Mouse (Mus musculus) embryonic fibroblast, embryonic 13.5 days (primary cell): ENCODE data around the gene Tceal9. TPM values are rescaled to one million over a fixed set of nuclear protein-coding genes. Genes with fewer than 3 reads are reported as not detected.
"Not testable (repeated sequence)": the region's sequence is repeated elsewhere in the genome, so short reads cannot be mapped to it uniquely, and the experiment has no call there.

ENCODE experiments used
- H3K27ac ChIP-seq: 2 replicates; pipeline ENCODE4 v1.5.1; 2012; ENCODE audit warnings: low read length, control low read depth, inconsistent platforms; ENCODE audit not compliant: insufficient read depth
- H3K4me1 ChIP-seq: 2 replicates; pipeline ENCODE4 v1.6.1; 2011; ENCODE audit warnings: low read length; ENCODE audit not compliant: control insufficient read depth, insufficient read depth
- H3K4me3 ChIP-seq: 2 replicates; pipeline ENCODE4 v1.5.1; 2011; ENCODE audit warnings: mild to moderate bottlenecking, control low read depth, low read length; ENCODE audit not compliant: insufficient read depth
- CTCF ChIP-seq: IDR thresholded peaks from 2 replicates; pipeline ENCODE4 v1.5.1; 2011; ENCODE audit warnings: mild to moderate bottlenecking, control low read depth, low read length, moderate library complexity, borderline replicate concordance; ENCODE audit not compliant: insufficient read depth
- POLR2A ChIP-seq: IDR thresholded peaks from 2 replicates; pipeline ENCODE4 v1.6.1; 2011; ENCODE audit warnings: low read depth, mild to moderate bottlenecking, control low read depth, low read length, moderate library complexity
- polyA plus RNA-seq: library from polyadenylated mRNA; stranded (reverse); fragments of >200 nt; gene quantifications from 2 replicates; pipeline ENCODE4 v1.2.4, GENCODE M21; 2011; ENCODE audit warnings: low read depth; ENCODE audit not compliant: missing spikeins, insufficient read length

Tceal9 gene
- polyA plus RNA-seq, 1 experiment: 302 TPM

- H3K27ac ChIP-seq: no peak overlapping the region
- no peaks in the 10 kb centered on the region for H3K4me1 ChIP-seq
- no peak for TF ChIP-seq POLR2A
- TF ChIP-seq CTCF: no peak
- no peak overlapping the region for H3K4me3 ChIP-seq
These were observed 17.1 kb upstream of the Tceal9 start for GRCm38 (mm10) chrX:136227768-136228167.

GRCm38 (mm10) chrX:136238118-136238517 is 6.8 kb upstream of the Tceal9 start:
- no peak overlapping the region for H3K4me3 ChIP-seq
- no peak overlapping the region for H3K27ac ChIP-seq
- TF ChIP-seq POLR2A (no peak), CTCF (no peak)
- no peaks in the 10 kb centered on the region for H3K4me1 ChIP-seq

- TF ChIP-seq CTCF (no peak), POLR2A (no peak)
- H3K27ac ChIP-seq: no peak overlapping the region
These were observed 1.7 kb upstream of the Tceal9 start for GRCm38 (mm10) chrX:136243181-136243580.

GRCm38 (mm10) chrX:136245521-136246071 is 717 bp downstream of the Tceal9 start:
- peak overlapping the region; percentile 82 for H3K27ac ChIP-seq
- H3K4me1 ChIP-seq: no peaks in the 10 kb centered on the region; the same call in 1 of the 2 replicates
- TF ChIP-seq CTCF: no peak
- TF ChIP-seq POLR2A: no peak
- peak overlapping the region; percentile 68 for H3K4me3 ChIP-seq

More at GRCm38 (mm10) chrX:136243181-136243580, 1.7 kb upstream of the Tceal9 start:
- H3K4me1 ChIP-seq: no peaks in the 10 kb centered on the region; the same call in 1 of the 2 replicates
- no peak overlapping the region for H3K4me3 ChIP-seq

GRCm38 (mm10) chrX:136248811-136249210 is 3.9 kb downstream of the Tceal9 start:
- Histone ChIP-seq H3K4me1 (no peaks in the 10 kb centered on the region; the same call in 1 of the 2 replicates), H3K4me3 (no peak overlapping the region), H3K27ac (no peak overlapping the region)
- TF ChIP-seq POLR2A (no peak), CTCF (no peak)

- Histone ChIP-seq H3K27ac (no peak overlapping the region), H3K4me1 (no peaks in the 10 kb centered on the region; the same call in 1 of the 2 replicates), H3K4me3 (no peak overlapping the region)
- TF ChIP-seq POLR2A: no peak
- TF ChIP-seq CTCF: no peak
These were observed 4.8 kb downstream of the Tceal9 start for GRCm38 (mm10) chrX:136249671-136250070.

- Histone ChIP-seq H3K4me3 (no peak overlapping the region), H3K27ac (no peak overlapping the region)
- TF ChIP-seq CTCF: no peak
These were observed 7.3 kb downstream of the Tceal9 start for GRCm38 (mm10) chrX:136252023-136252729.

GRCm38 (mm10) chrX:136267720-136268119 is 22.8 kb downstream of the Tceal9 start:
- H3K4me3 ChIP-seq: no peak overlapping the region
- no peak for TF ChIP-seq POLR2A
- no peak for TF ChIP-seq CTCF
- H3K4me1 ChIP-seq: 0 out of 2 replicates have a peak, but pooled peaks cover 3% of the 10 kb centered on the region
- H3K27ac ChIP-seq: peak overlapping the region; percentile 65

More at GRCm38 (mm10) chrX:136252023-136252729, 7.3 kb downstream of the Tceal9 start:
- H3K4me1 ChIP-seq: no peaks in the 10 kb centered on the region; the same call in 1 of the 2 replicates

GRCm38 (mm10) chrX:136268173-136268572 is 23.3 kb downstream of the Tceal9 start:
- Histone ChIP-seq H3K4me1 (0 out of 2 replicates have a peak, but pooled peaks cover 3% of the 10 kb centered on the region), H3K27ac (peak overlapping the region; percentile 65), H3K4me3 (no peak overlapping the region)
- TF ChIP-seq CTCF (no peak), POLR2A (no peak)

GRCm38 (mm10) chrX:136269743-136270392 is 25.0 kb downstream of the Tceal9 start, which contains the start of gene Bex3:
Gene Bex3 (plus strand): TSS chrX:136270253.
- H3K4me3 ChIP-seq: peak within 1 kb of the TSS; percentile 34
- H3K27ac ChIP-seq, H3K4me1 ChIP-seq: not testable (repeated sequence)

GRCm38 (mm10) chrX:136270393-136271111 is 25.7 kb downstream of the Tceal9 start:
- H3K4me1 ChIP-seq, H3K27ac ChIP-seq: not testable (repeated sequence)
- peak overlapping the region; percentile 34 for H3K4me3 ChIP-seq
